Mouse (Mus musculus) CD8-positive naive resting alpha-beta T cell, adult 57 days (primary cell): ENCODE measurements around the gene Syce1l. TPM values are rescaled to one million over a fixed set of nuclear protein-coding genes. Genes with fewer than 3 reads are reported as not detected.

Experiments used
- total RNA-seq: library from RNA; stranded (reverse); gene quantifications from one replicate; pipeline ENCODE4 v1.2.4, GENCODE M21; 2023

The Syce1l gene
- not detected for total RNA-seq

DNA sequence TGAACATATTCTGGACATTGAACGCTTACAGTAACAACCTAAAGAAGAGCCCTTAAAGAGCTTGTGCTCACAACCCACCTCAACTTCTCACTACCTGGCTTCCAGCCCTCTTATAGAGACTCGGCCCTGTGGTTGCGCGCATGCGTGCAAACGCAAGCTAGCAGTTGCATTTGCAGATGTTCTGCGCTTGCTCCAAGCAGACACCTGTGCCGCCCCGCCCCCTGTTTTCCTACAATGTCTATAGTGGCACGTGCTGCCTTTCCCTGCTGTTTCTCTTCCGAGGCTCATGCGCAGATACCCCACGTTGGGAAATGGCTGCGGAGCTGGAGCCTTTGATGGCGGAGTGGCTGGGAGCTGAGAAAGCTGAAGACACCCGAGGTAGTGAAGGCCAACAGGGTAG, at the start of gene Syce1l:
Syce1l (plus strand) TSS at position 288 of the 400 bp plus-strand sequence.

GRCm38 (mm10) chr8:113634670-113635591, 8.1 kb upstream of the Syce1l start, which contains the start of gene Mon1b:
Gene Mon1b (plus strand): TSS chr8:113635587.

Other genes with a start within 250 kb of the Syce1l start
- 18.9 TPM for gene Mon1b, start 7.6 kb upstream of the Syce1l start, total RNA-seq
- not detected for gene Adamts18, start 205.5 kb downstream of the Syce1l start, total RNA-seq